Mouse (Mus musculus) cerebellum, adult 2 months (tissue): ENCODE measurements around the gene Mcrip2. TPM values are rescaled to one million over a fixed set of nuclear protein-coding genes. Genes with fewer than 3 reads are reported as not detected.

Experiments
- DNase-seq, 2 experiments: peaks; one replicate each; pipeline ENCODE4 v3.0.0; 2021
- H3K27ac ChIP-seq: fragments of 200-500 bp; 2 replicates; pipeline ENCODE4 v1.5.1; 2012; ENCODE audit warnings: low read length, control low read depth, inconsistent platforms; ENCODE audit not compliant: insufficient read depth
- H3K27me3 ChIP-seq: fragments of 200-500 bp; 2 replicates; pipeline ENCODE4 v1.6.1; 2012; ENCODE audit warnings: inconsistent platforms, mild to moderate bottlenecking, low read length, moderate library complexity; ENCODE audit not compliant: control insufficient read depth, insufficient read depth
- H3K4me1 ChIP-seq: fragments of 200-500 bp; 2 replicates; pipeline ENCODE4 v1.6.1; 2011; ENCODE audit warnings: low read length; ENCODE audit not compliant: control insufficient read depth, insufficient read depth
- H3K4me3 ChIP-seq: fragments of 200-500 bp; replicated peaks from 2 replicates; pipeline ENCODE3; 2011; ENCODE audit warnings: mild to moderate bottlenecking, low read depth, low read length, control low read depth; ENCODE audit not compliant: insufficient read depth
- CTCF ChIP-seq: fragments of 200-500 bp; IDR thresholded peaks from 2 replicates; pipeline ENCODE4 v1.5.1; 2011; ENCODE audit warnings: low read depth, mild to moderate bottlenecking, control low read depth, low read length, moderate library complexity, borderline replicate concordance; ENCODE audit not compliant: insufficient read depth
- POLR2A ChIP-seq: fragments of 200-500 bp; IDR thresholded peaks from 2 replicates; pipeline ENCODE4 v1.6.1; 2011; ENCODE audit warnings: low read length, control low read depth, borderline replicate concordance; ENCODE audit not compliant: insufficient read depth
- WGBS: fragments of 180-500 bp; shearing (Covaris S2); methylation state at CpG from one replicate; pipeline ENCODE4 v1.1.7; 2018; 5-methylcytosine and 5-hydroxymethylcytosine counted together
- polyA plus RNA-seq: library from polyadenylated mRNA; depleted of rRNA; stranded (reverse); fragments of >200 nt; gene quantifications from 2 replicates; pipeline ENCODE4 v1.2.3, GENCODE M21; 2012

The Mcrip2 gene
- polyA plus RNA-seq, 1 experiment, result 34.1 TPM

- no peak overlapping the region for H3K27ac ChIP-seq
- H3K4me3 ChIP-seq, result no peak overlapping the region
- H3K27me3 ChIP-seq, result no peaks in the 10 kb centered on the region
- H3K4me1 ChIP-seq, result peaks cover 39% of the 10 kb centered on the region
- TF ChIP-seq POLR2A (no peak), CTCF (no peak)
- 80% methylated on average over 4 of the region's 4 CpGs for WGBS
- no peak for DNase-seq
Measured at GRCm38 (mm10) chr17:25830200-25830753, 38.3 kb downstream of the Mcrip2 start.

GRCm38 (mm10) chr17:25829558-25830017 lies 39.0 kb downstream of the Mcrip2 start:
- Histone ChIP-seq H3K4me3 (peak overlapping the region; percentile 92), H3K4me1 (peaks cover 32% of the 10 kb centered on the region), H3K27me3 (no peaks in the 10 kb centered on the region), H3K27ac (no peak overlapping the region)
- DNase-seq, result no peak
- TF ChIP-seq POLR2A, result peak; percentile 22; the same call in 1 of the 2 replicates
- no peak for TF ChIP-seq CTCF
- WGBS, result 16% methylated on average over 8 of the region's 8 CpGs

GRCm38 (mm10) chr17:25828712-25829557 lies 39.6 kb downstream of the Mcrip2 start, which contains the start of gene Jmjd8:
Gene Jmjd8, plus strand, starts transcription at chr17:25828867.
- peak within 1 kb of the TSS; percentile 52 for H3K27ac ChIP-seq
- DNase-seq, result peak; percentile 84 to 85
- H3K4me1 ChIP-seq, result peaks cover 33% of the 10 kb centered on the region
- peak within 1 kb of the TSS; percentile 92 for H3K4me3 ChIP-seq
- peak; percentile 80 for TF ChIP-seq POLR2A
- TF ChIP-seq CTCF, result peak; percentile 58; the same call in 1 of the 2 replicates
- no peaks in the 10 kb centered on the region for H3K27me3 ChIP-seq
- 1% methylated on average over 32 of the region's 32 CpGs for WGBS

GRCm38 (mm10) chr17:25828223-25828594 lies 40.4 kb downstream of the Mcrip2 start:
- peak overlapping the region; percentile 92 for H3K4me3 ChIP-seq
- H3K4me1 ChIP-seq, result peaks cover 33% of the 10 kb centered on the region
- no peaks in the 10 kb centered on the region for H3K27me3 ChIP-seq
- DNase-seq, result no peak
- 66% methylated on average over 8 of the region's 8 CpGs for WGBS
- H3K27ac ChIP-seq, result peak overlapping the region; percentile 6; the same call in 1 of the 2 replicates
- TF ChIP-seq CTCF, result no peak
- TF ChIP-seq POLR2A, result no peak

GRCm38 (mm10) chr17:25827546-25828222 lies 40.9 kb downstream of the Mcrip2 start:
- Histone ChIP-seq H3K27me3 (no peaks in the 10 kb centered on the region), H3K4me1 (peaks cover 33% of the 10 kb centered on the region), H3K4me3 (no peak overlapping the region), H3K27ac (no peak overlapping the region)
- DNase-seq, result no peak
- TF ChIP-seq CTCF (no peak), POLR2A (no peak)
- WGBS, result 76% methylated on average over 22 of the region's 22 CpGs

GRCm38 (mm10) chr17:25827011-25827410 lies 41.6 kb downstream of the Mcrip2 start:
- H3K4me1 ChIP-seq, result peaks cover 33% of the 10 kb centered on the region

GRCm38 (mm10) chr17:25825984-25826570 lies 42.5 kb downstream of the Mcrip2 start:
- peaks cover 24% of the 10 kb centered on the region for H3K4me1 ChIP-seq
- WGBS, result 90% methylated on average over 27 of the region's 27 CpGs
- H3K4me3 ChIP-seq, result no peak overlapping the region
- no peak for DNase-seq
- TF ChIP-seq POLR2A, result no peak
- no peak for TF ChIP-seq CTCF
- no peaks in the 10 kb centered on the region for H3K27me3 ChIP-seq
- H3K27ac ChIP-seq, result no peak overlapping the region

More at GRCm38 (mm10) chr17:25827011-25827410, 41.6 kb downstream of the Mcrip2 start:
- DNase-seq, result no peak
- 92% methylated on average over 13 of the region's 13 CpGs for WGBS
- no peak for TF ChIP-seq CTCF
- TF ChIP-seq POLR2A, result no peak
- no peak overlapping the region for H3K4me3 ChIP-seq
- no peaks in the 10 kb centered on the region for H3K27me3 ChIP-seq
- H3K27ac ChIP-seq, result no peak overlapping the region
